Mouse (Mus musculus): ENCODE measurements around the gene Gdpgp1.

GRCm38 (mm10) chr7:80202961-80203360 is 29.7 kb upstream of the Gdpgp1 start:
- TF ChIP-seq POLR2A (IDR thresholded peaks at IDR 0.05; ENCODE audit: borderline replicate concordance, extremely low read depth, insufficient read depth, insufficient read length, poor library complexity, severe bottlenecking), result no peak
- no peak for TF ChIP-seq CTCF (IDR thresholded peaks at IDR 0.05; ENCODE audit: borderline replicate concordance, extremely low read depth, insufficient read depth, insufficient read length)
